Comparison of ENCODE assay signal across 20 mouse cellular contexts in genomic region chr1:86062523-86062922, GRCm38 (mm10). TPM values are rescaled to one million over a fixed set of nuclear protein-coding genes. Genes with fewer than 3 reads are reported as not detected.
A peak's percentile ranks its signal among the peaks of the same experiment; 100 is the strongest.
DNase-seq lines count a peak whose midpoint lies in the region; ATAC-seq and TF ChIP-seq lines count a peak whose summit lies in the region.
"Had no signal": no experiment of that assay in that cellular context is flagged by ENCODE, and none has a peak within 500 bp of the region (broad histone marks: within the 10 kb centered on the region; RNA-seq: fewer than 3 reads in every experiment).

No protein-coding gene starts in this region.

- 87% methylated on average over 6 of the region's 6 CpGs for WGBS in hindbrain, postnatal 0 days
- 88% methylated on average over 6 of the region's 6 CpGs for WGBS in hindbrain, embryonic 12.5 days
- WGBS in midbrain, embryonic 11.5 days = 94% methylated on average over 6 of the region's 6 CpGs
- 88% methylated on average over 6 of the region's 6 CpGs for WGBS in midbrain, embryonic 10.5 days
- WGBS in stomach, postnatal 0 days = 77% methylated on average over 6 of the region's 6 CpGs

- H3K27me3 ChIP-seq in hindbrain, postnatal 0 days (ENCODE audit: insufficient read depth, low read length) = no peaks in the 10 kb centered on the region
- no peaks in the 10 kb centered on the region for H3K27me3 ChIP-seq in hindbrain, embryonic 12.5 days
- H3K27me3 ChIP-seq in midbrain, embryonic 11.5 days (ENCODE audit: control insufficient read depth, insufficient read depth, low read length) = no peaks in the 10 kb centered on the region
- H3K27me3 ChIP-seq in midbrain, embryonic 10.5 days (ENCODE audit: low read depth, poor library complexity, severe bottlenecking) = no peaks in the 10 kb centered on the region
- H3K27me3 ChIP-seq in MEL (ENCODE audit: control insufficient read depth in 1 of 2, insufficient read depth in 2 of 2, low read length in 2 of 2) = no peaks in the 10 kb centered on the region
- no peaks in the 10 kb centered on the region for H3K27me3 ChIP-seq in stomach, postnatal 0 days (ENCODE audit: control insufficient read depth, insufficient read depth, low read length)
- H3K27me3 ChIP-seq: embryonic facial prominence, embryonic 13.5 days; heart, embryonic 15.5 days; limb, embryonic 12.5 days had no signal

- peaks cover 27% of the 10 kb centered on the region for H3K79me2 ChIP-seq in MEL (ENCODE audit: control insufficient read depth, insufficient read depth, low read length, poor library complexity)

- no peak for TF ChIP-seq EP300 in MEL (IDR thresholded peaks at IDR 0.05; ENCODE audit: low read depth in 1 of 2, low read length in 2 of 2)
- TF ChIP-seq EP300 in stomach, postnatal 0 days (optimal IDR thresholded peaks at IDR 0.05) = no peak

- no peaks in the 10 kb centered on the region; the same call in 1 of the 2 replicates for H3K4me1 ChIP-seq in hindbrain, postnatal 0 days (ENCODE audit: insufficient read depth, low read length)
- peaks cover 11% of the 10 kb centered on the region for H3K4me1 ChIP-seq in hindbrain, embryonic 12.5 days
- peaks cover 8% of the 10 kb centered on the region for H3K4me1 ChIP-seq in midbrain, embryonic 11.5 days (ENCODE audit: control insufficient read depth, insufficient read depth, low read length)
- peaks cover 20% of the 10 kb centered on the region for H3K4me1 ChIP-seq in midbrain, embryonic 10.5 days
- H3K4me1 ChIP-seq in MEL (ENCODE audit: control insufficient read depth in 1 of 2, insufficient read depth in 2 of 2, low read length in 2 of 2) = peaks cover 2 to 23% of the 10 kb centered on the region in 2 experiments; a peak in 3 of 4 replicates
- H3K4me1 ChIP-seq in stomach, postnatal 0 days (replicated peaks; ENCODE audit: control insufficient read depth, insufficient read depth) = 0 out of 2 replicates have a peak, but pooled peaks cover 3% of the 10 kb centered on the region

- no peak overlapping the region for H3K27ac ChIP-seq in hindbrain, postnatal 0 days
- no peak overlapping the region for H3K27ac ChIP-seq in hindbrain, embryonic 12.5 days
- H3K27ac ChIP-seq in midbrain, embryonic 11.5 days (ENCODE audit: low read depth, low read length) = no peak overlapping the region
- H3K27ac ChIP-seq in midbrain, embryonic 10.5 days (replicated peaks) = no peak overlapping the region
- no peak overlapping the region for H3K27ac ChIP-seq in MEL (ENCODE audit: control insufficient read depth, low read depth, low read length)
- H3K27ac ChIP-seq in stomach, postnatal 0 days (replicated peaks) = no peak overlapping the region
- H3K27ac ChIP-seq: embryonic facial prominence, embryonic 13.5 days; heart, embryonic 15.5 days; limb, embryonic 12.5 days had no signal

- no peaks in the 10 kb centered on the region for H3K9me3 ChIP-seq in hindbrain, postnatal 0 days (ENCODE audit: low read length)
- 0 out of 2 replicates have a peak, but pooled peaks cover 4% of the 10 kb centered on the region for H3K9me3 ChIP-seq in hindbrain, embryonic 12.5 days (replicated peaks)
- H3K9me3 ChIP-seq in midbrain, embryonic 11.5 days (ENCODE audit: control insufficient read depth, low read length) = no peaks in the 10 kb centered on the region
- peaks cover 9% of the 10 kb centered on the region; the same call in 1 of the 2 replicates for H3K9me3 ChIP-seq in midbrain, embryonic 10.5 days (replicated peaks)
- no peaks in the 10 kb centered on the region for H3K9me3 ChIP-seq in MEL (replicated peaks; ENCODE audit: insufficient read depth, low read length)
- no peaks in the 10 kb centered on the region for H3K9me3 ChIP-seq in stomach, postnatal 0 days (ENCODE audit: control insufficient read depth, low read length)
- H3K9me3 ChIP-seq: embryonic facial prominence, embryonic 13.5 days; heart, embryonic 15.5 days had no signal

- no peaks in the 10 kb centered on the region for H3K36me3 ChIP-seq in hindbrain, postnatal 0 days (ENCODE audit: insufficient read depth, low read length)
- H3K36me3 ChIP-seq in hindbrain, embryonic 12.5 days = peaks cover 3% of the 10 kb centered on the region; the same call in 1 of the 2 replicates
- no peaks in the 10 kb centered on the region for H3K36me3 ChIP-seq in midbrain, embryonic 11.5 days (ENCODE audit: control insufficient read depth, insufficient read depth, low read length)
- H3K36me3 ChIP-seq in midbrain, embryonic 10.5 days = peaks cover 13% of the 10 kb centered on the region
- H3K36me3 ChIP-seq in MEL (ENCODE audit: control insufficient read depth in 1 of 2, insufficient read depth in 2 of 2, low read length in 2 of 2) = peaks cover 0 to 21% of the 10 kb centered on the region in 2 experiments; a peak in 2 of 4 replicates
- H3K36me3 ChIP-seq in stomach, postnatal 0 days (ENCODE audit: control insufficient read depth, insufficient read depth, low read length) = no peaks in the 10 kb centered on the region
- H3K36me3 ChIP-seq: heart, embryonic 15.5 days had no signal

- no peak for ATAC-seq in hindbrain, postnatal 0 days
- ATAC-seq in hindbrain, embryonic 12.5 days (ENCODE audit: low FRiP score) = no peak
- ATAC-seq in midbrain, embryonic 11.5 days (ENCODE audit: low FRiP score) = no peak
- ATAC-seq in stomach, postnatal 0 days (ENCODE audit: low FRiP score, low TSS enrichment) = no peak
- no peak for ATAC-seq in megakaryocyte progenitor cell, adult 5-6 weeks (replicated peaks; ENCODE audit: poor library complexity)

- no peak overlapping the region for H3K4me2 ChIP-seq in hindbrain, postnatal 0 days (ENCODE audit: low read depth, low read length)
- H3K4me2 ChIP-seq in hindbrain, embryonic 12.5 days (replicated peaks) = no peak overlapping the region
- no peak overlapping the region for H3K4me2 ChIP-seq in midbrain, embryonic 11.5 days
- H3K4me2 ChIP-seq in stomach, postnatal 0 days (replicated peaks; ENCODE audit: low read depth) = no peak overlapping the region
- H3K4me2 ChIP-seq: embryonic facial prominence, embryonic 13.5 days; heart, embryonic 15.5 days; limb, embryonic 12.5 days had no signal

- DNase-seq in hindbrain, postnatal 0 days (ENCODE audit: low spot score) = peak; percentile 8
- DNase-seq in midbrain, embryonic 11.5 days (ENCODE audit: low spot score, missing footprints) = peak; percentile 79
- DNase-seq in midbrain, embryonic 10.5 days (ENCODE audit: low spot score) = no peak
- peak; percentile 60 for DNase-seq in MEL (ENCODE audit: low read depth, low spot score)
- DNase-seq in stomach, postnatal 0 days (ENCODE audit: low spot score) = no peak
- DNase-seq in layer of hippocampus, postnatal 25 days (ENCODE audit: extremely low spot score in 1 of 2, low spot score in 1 of 2) = no peak
- DNase-seq: adrenal gland, adult 2 months; cerebellum, adult 11 months; cerebellum, postnatal 36 days; kidney, adult 11 months; kidney, postnatal 4 days; lung, adult 2 months; thymus, postnatal 36 days had no signal

- no peak overlapping the region for H3K4me3 ChIP-seq in hindbrain, postnatal 0 days (ENCODE audit: low read length)
- H3K4me3 ChIP-seq in hindbrain, embryonic 12.5 days = no peak overlapping the region
- no peak overlapping the region for H3K4me3 ChIP-seq in midbrain, embryonic 11.5 days (ENCODE audit: low read depth, low read length)
- no peak overlapping the region for H3K4me3 ChIP-seq in midbrain, embryonic 10.5 days
- no peak overlapping the region; a peak in 1 of 4 replicates for H3K4me3 ChIP-seq in MEL (ENCODE audit: control insufficient read depth in 1 of 2, insufficient read depth in 1 of 2, low read depth in 2 of 2, low read length in 2 of 2)
- no peak overlapping the region for H3K4me3 ChIP-seq in stomach, postnatal 0 days (ENCODE audit: low read depth, low read length)
- H3K4me3 ChIP-seq: embryonic facial prominence, embryonic 13.5 days; heart, embryonic 15.5 days; limb, embryonic 12.5 days had no signal

- H3K9ac ChIP-seq in hindbrain, postnatal 0 days (replicated peaks; ENCODE audit: low read length) = no peak overlapping the region
- no peak overlapping the region for H3K9ac ChIP-seq in hindbrain, embryonic 12.5 days
- H3K9ac ChIP-seq in midbrain, embryonic 11.5 days (ENCODE audit: low read length) = no peak overlapping the region
- peak overlapping the region; percentile 52; the same call in 1 of the 2 replicates for H3K9ac ChIP-seq in MEL (ENCODE audit: control insufficient read depth, low read depth, low read length, poor library complexity, severe bottlenecking)
- H3K9ac ChIP-seq in stomach, postnatal 0 days (ENCODE audit: low read length) = no peak overlapping the region
- H3K9ac ChIP-seq: embryonic facial prominence, embryonic 13.5 days; heart, embryonic 15.5 days; limb, embryonic 12.5 days had no signal

- peak; percentile 45 for TF ChIP-seq CTCF in hindbrain, postnatal 0 days (IDR thresholded peaks at IDR 0.05; ENCODE audit: low read depth)
- TF ChIP-seq CTCF in MEL (IDR thresholded peaks at IDR 0.05 in 2 of 3, conservative IDR thresholded peaks at IDR 0.05 in 1 of 3; ENCODE audit: control insufficient read depth in 1 of 3, insufficient read depth in 1 of 3, low read depth in 2 of 3, low read length in 3 of 3, poor library complexity in 1 of 3, severe bottlenecking in 1 of 3) = peak; percentile 17 to 59 (median 30); a peak in 4 of 6 replicates
- TF ChIP-seq CTCF in stomach, postnatal 0 days (IDR thresholded peaks at IDR 0.05; ENCODE audit: low read depth) = peak; percentile 56

- peak; percentile 29; the same call in 1 of the 2 replicates for TF ChIP-seq RAD21 in MEL (IDR thresholded peaks at IDR 0.05; ENCODE audit: low read depth, low read length)

- TF ChIP-seq POLR2A in MEL (IDR thresholded peaks at IDR 0.05; ENCODE audit: control insufficient read depth in 1 of 2, insufficient read depth in 1 of 2, low read depth in 1 of 2, low read length in 2 of 2, poor library complexity in 1 of 2) = no peak

RNA-seq across cellular contexts. Expression of gene Psmd1, which starts 1.7 kb away (rescaled TPM):
- total RNA-seq in hindbrain, postnatal 0 days (2014; rRNA removed) = 74.0 and 127 TPM in 2 replicates
- 183 TPM in 2 replicates for polyA plus RNA-seq in hindbrain, postnatal 0 days (2015; fragmentation: Nextera tagmentation; extraction: Ambion mirVana)
- 196 TPM in 2 replicates for polyA plus RNA-seq in hindbrain, embryonic 12.5 days (2016; fragmentation: Nextera tagmentation; extraction: Ambion mirVana)
- polyA plus RNA-seq in midbrain, embryonic 11.5 days (2014; fragmentation: Nextera tagmentation; extraction: Ambion mirVana) = 238 and 259 TPM in 2 replicates
- polyA plus RNA-seq in midbrain, embryonic 10.5 days (2016; fragmentation: Nextera tagmentation; extraction: Ambion mirVana) = 239 and 242 TPM in 2 replicates
- 116 and 146 TPM in 2 replicates for total RNA-seq in MEL (2012; rRNA removed)
- polyA plus RNA-seq in MEL (2012; ENCODE audit: insufficient read depth in 1 of 2, insufficient read length in 2 of 2, low read depth in 1 of 2, low replicate concordance in 2 of 2, missing spikeins in 1 of 2) = 100 to 1,000 TPM in 1 of 2 experiments, 10 to 100 TPM in 1; 57.9 to 155 TPM
- polyA plus RNA-seq in stomach, postnatal 0 days (2015; fragmentation: Nextera tagmentation; extraction: Ambion mirVana) = 86.8 and 90.7 TPM in 2 replicates
- total RNA-seq in megakaryocyte progenitor cell, adult 5-6 weeks (2015) = 94.8 and 129 TPM in 2 replicates
- total RNA-seq in megakaryocyte progenitor cell, adult 5-6 weeks (2017) = 156 and 166 TPM in 2 replicates
- 100 to 1,000 TPM in 1 of 2 experiments, 10 to 100 TPM in 1; 97.9 to 109 TPM for total RNA-seq in layer of hippocampus, postnatal 25 days (2021)

RNA-seq across cellular contexts. Expression of gene 2810459M11Rik, which starts 16.9 kb away (rescaled TPM):
- 46.4 and 63.9 TPM in 2 replicates for total RNA-seq in hindbrain, postnatal 0 days (2014; rRNA removed)
- polyA plus RNA-seq in hindbrain, postnatal 0 days (2015; fragmentation: Nextera tagmentation; extraction: Ambion mirVana) = 12.9 and 16.1 TPM in 2 replicates
- polyA plus RNA-seq in hindbrain, embryonic 12.5 days (2016; fragmentation: Nextera tagmentation; extraction: Ambion mirVana) = 0.39 and 1.5 TPM in 2 replicates
- 0.15 and 0.28 TPM in 2 replicates for polyA plus RNA-seq in midbrain, embryonic 11.5 days (2014; fragmentation: Nextera tagmentation; extraction: Ambion mirVana)
- polyA plus RNA-seq in midbrain, embryonic 10.5 days (2016; fragmentation: Nextera tagmentation; extraction: Ambion mirVana) = 0.14 TPM in 1 of 2 replicates, not detected in the other
- total RNA-seq in MEL (2012; rRNA removed) = not detected in 2 replicates
- not detected for polyA plus RNA-seq in MEL (2012; ENCODE audit: insufficient read depth in 1 of 2, insufficient read length in 2 of 2, low read depth in 1 of 2, low replicate concordance in 2 of 2, missing spikeins in 1 of 2)
- polyA plus RNA-seq in stomach, postnatal 0 days (2015; fragmentation: Nextera tagmentation; extraction: Ambion mirVana) = 8.0 and 9.1 TPM in 2 replicates
- not detected in 2 replicates for total RNA-seq in megakaryocyte progenitor cell, adult 5-6 weeks (2015)
- total RNA-seq in megakaryocyte progenitor cell, adult 5-6 weeks (2017) = not detected in 2 replicates
- 10 to 100 TPM; 10.2 to 14.4 TPM for total RNA-seq in layer of hippocampus, postnatal 25 days (2021)
- polyA plus RNA-seq: spleen, adult 2 months had no signal

RNA-seq across cellular contexts. Expression of gene Spata3, which starts 45.9 kb away (rescaled TPM):
- total RNA-seq in hindbrain, postnatal 0 days (2014; rRNA removed) = 1.2 TPM in 1 of 2 replicates, not detected in the other
- 1.3 and 1.4 TPM in 2 replicates for polyA plus RNA-seq in hindbrain, postnatal 0 days (2015; fragmentation: Nextera tagmentation; extraction: Ambion mirVana)
- 0.25 TPM in 1 of 2 replicates, not detected in the other for polyA plus RNA-seq in hindbrain, embryonic 12.5 days (2016; fragmentation: Nextera tagmentation; extraction: Ambion mirVana)
- polyA plus RNA-seq in midbrain, embryonic 11.5 days (2014; fragmentation: Nextera tagmentation; extraction: Ambion mirVana) = not detected in 2 replicates
- not detected in 2 replicates for polyA plus RNA-seq in midbrain, embryonic 10.5 days (2016; fragmentation: Nextera tagmentation; extraction: Ambion mirVana)
- total RNA-seq in MEL (2012; rRNA removed) = not detected in 2 replicates
- polyA plus RNA-seq in MEL (2012; ENCODE audit: insufficient read depth in 1 of 2, insufficient read length in 2 of 2, low read depth in 1 of 2, low replicate concordance in 2 of 2, missing spikeins in 1 of 2) = not detected
- polyA plus RNA-seq in stomach, postnatal 0 days (2015; fragmentation: Nextera tagmentation; extraction: Ambion mirVana) = not detected in 2 replicates
- not detected in 2 replicates for total RNA-seq in megakaryocyte progenitor cell, adult 5-6 weeks (2015)
- total RNA-seq in megakaryocyte progenitor cell, adult 5-6 weeks (2017) = not detected in 2 replicates
- 1 to 10 TPM; 1.0 to 1.2 TPM for total RNA-seq in layer of hippocampus, postnatal 25 days (2021)
- total RNA-seq: adrenal gland, adult 2 months had no signal
- polyA plus RNA-seq: adrenal gland, adult 2 months; embryonic facial prominence, embryonic 13.5 days; heart, embryonic 15.5 days; hindbrain, embryonic 11.5 days; limb, embryonic 12.5 days; spleen, adult 2 months had no signal

RNA-seq across cellular contexts. Expression of gene Htr2b, which starts 49.2 kb away (rescaled TPM):
- not detected in 2 replicates for total RNA-seq in hindbrain, postnatal 0 days (2014; rRNA removed)
- 0.24 and 0.44 TPM in 2 replicates for polyA plus RNA-seq in hindbrain, postnatal 0 days (2015; fragmentation: Nextera tagmentation; extraction: Ambion mirVana)
- polyA plus RNA-seq in hindbrain, embryonic 12.5 days (2016; fragmentation: Nextera tagmentation; extraction: Ambion mirVana) = 0.66 and 0.86 TPM in 2 replicates
- 0.19 and 0.23 TPM in 2 replicates for polyA plus RNA-seq in midbrain, embryonic 11.5 days (2014; fragmentation: Nextera tagmentation; extraction: Ambion mirVana)
- polyA plus RNA-seq in midbrain, embryonic 10.5 days (2016; fragmentation: Nextera tagmentation; extraction: Ambion mirVana) = 0.26 and 0.40 TPM in 2 replicates
- total RNA-seq in MEL (2012; rRNA removed) = 0.07 and 0.15 TPM in 2 replicates
- under 1 TPM in 1 of 2 experiments, not detected in 1; 0.22 TPM for polyA plus RNA-seq in MEL (2012; ENCODE audit: insufficient read depth in 1 of 2, insufficient read length in 2 of 2, low read depth in 1 of 2, low replicate concordance in 2 of 2, missing spikeins in 1 of 2)
- polyA plus RNA-seq in stomach, postnatal 0 days (2015; fragmentation: Nextera tagmentation; extraction: Ambion mirVana) = 3.0 and 3.1 TPM in 2 replicates
- total RNA-seq in megakaryocyte progenitor cell, adult 5-6 weeks (2015) = not detected in 2 replicates
- total RNA-seq in megakaryocyte progenitor cell, adult 5-6 weeks (2017) = not detected in 2 replicates
- total RNA-seq in layer of hippocampus, postnatal 25 days (2021) = not detected
- polyA plus RNA-seq: spleen, adult 2 months had no signal

Comparison
In these comparisons a context has a peak if more than half of its experiments do, and no peak if none do; other contexts are left out.
1. DNase-seq: peak in hindbrain, postnatal 0 days (single experiment), midbrain, embryonic 11.5 days (single experiment) and MEL (single experiment); none in midbrain, embryonic 10.5 days (single experiment), stomach, postnatal 0 days (single experiment) and layer of hippocampus, postnatal 25 days (0 of 2).
2. Peak in every context shown above with its lines, with median percentiles within 50 percentile points of each other: CTCF ChIP-seq.